Mouse (Mus musculus): ENCODE measurements around the gene Ldb1. TPM values are rescaled to one million over a fixed set of nuclear protein-coding genes. Genes with fewer than 3 reads are reported as not detected.
A peak's percentile ranks its signal among the peaks of the same experiment; 100 is the strongest.

Ldb1 gene
- total and polyA plus RNA-seq, 3 experiments = 68.6 to 405 (median 145) TPM

- no peak for DNase-seq (ENCODE audit: low spot score)
- TF ChIP-seq POLR2AphosphoS5 (IDR thresholded peaks at IDR 0.05; ENCODE audit: insufficient replicate concordance, low read depth, low read length) (no peak), GATA1 (IDR thresholded peaks at IDR 0.05; ENCODE audit: borderline replicate concordance, low read length) (no peak), GATA2 (IDR thresholded peaks at IDR 0.05; ENCODE audit: borderline replicate concordance, low read depth, low read length) (no peak), TAL1 (conservative IDR thresholded peaks at IDR 0.05; ENCODE audit: low read depth, low read length) (no peak), CTCF (IDR thresholded peaks at IDR 0.05; ENCODE audit: low read depth, low read length) (no peak)
- no peak overlapping the region for H3K4me3 ChIP-seq (ENCODE audit: low read depth, low read length)
- H3K9me3 ChIP-seq (replicated peaks) = peaks cover 6% of the 10 kb centered on the region
- H3K36me3 ChIP-seq (replicated peaks) = peaks cover 6% of the 10 kb centered on the region
- ATAC-seq (ENCODE audit: extremely low read depth, insufficient number of reproducible peaks, low FRiP score, poor library complexity, severe bottlenecking) = no peak
- H3K27me3 ChIP-seq (ENCODE audit: insufficient read depth, low read length) = peaks cover 11% of the 10 kb centered on the region
- H3K4me1 ChIP-seq (ENCODE audit: insufficient read depth, low read depth, low read length) = peaks cover 13% of the 10 kb centered on the region
These were observed 20.1 kb downstream of the Ldb1 start for GRCm38 (mm10) chr19:46024959-46025358.

GRCm38 (mm10) chr19:46016023-46016422 lies 29.0 kb downstream of the Ldb1 start:
- DNase-seq (ENCODE audit: low spot score) (no peak), ATAC-seq (ENCODE audit: extremely low read depth, insufficient number of reproducible peaks, low FRiP score, poor library complexity, severe bottlenecking) (no peak)
- H3K4me3 ChIP-seq (ENCODE audit: low read depth, low read length) = no peak overlapping the region
- peaks cover 2% of the 10 kb centered on the region; the same call in 1 of the 2 replicates for H3K27me3 ChIP-seq (ENCODE audit: insufficient read depth, low read length)
- TF ChIP-seq GATA1 (IDR thresholded peaks at IDR 0.05; ENCODE audit: borderline replicate concordance, low read length) (no peak), GATA2 (IDR thresholded peaks at IDR 0.05; ENCODE audit: borderline replicate concordance, low read depth, low read length) (no peak), POLR2AphosphoS5 (IDR thresholded peaks at IDR 0.05; ENCODE audit: insufficient replicate concordance, low read depth, low read length) (no peak), TAL1 (conservative IDR thresholded peaks at IDR 0.05; ENCODE audit: low read depth, low read length) (no peak), CTCF (IDR thresholded peaks at IDR 0.05; ENCODE audit: low read depth, low read length) (no peak)
- no peaks in the 10 kb centered on the region for H3K9me3 ChIP-seq (replicated peaks)
- H3K36me3 ChIP-seq (replicated peaks) = no peaks in the 10 kb centered on the region
- H3K4me1 ChIP-seq (ENCODE audit: insufficient read depth, low read depth, low read length) = peaks cover 5% of the 10 kb centered on the region; the same call in 1 of the 2 replicates

- Histone ChIP-seq H3K9me3 (replicated peaks) (no peaks in the 10 kb centered on the region), H3K36me3 (replicated peaks) (no peaks in the 10 kb centered on the region), H3K4me3 (ENCODE audit: low read depth, low read length) (no peak overlapping the region), H3K4me1 (ENCODE audit: insufficient read depth, low read depth, low read length) (peaks cover 5% of the 10 kb centered on the region; the same call in 1 of the 2 replicates), H3K27me3 (ENCODE audit: insufficient read depth, low read length) (peaks cover 2% of the 10 kb centered on the region; the same call in 1 of the 2 replicates)
- no peak; the same call in 1 of the 2 replicates for ATAC-seq (ENCODE audit: extremely low read depth, insufficient number of reproducible peaks, low FRiP score, poor library complexity, severe bottlenecking)
- DNase-seq (ENCODE audit: low spot score) = peak; percentile 70
- TF ChIP-seq CTCF (IDR thresholded peaks at IDR 0.05; ENCODE audit: low read depth, low read length) (peak; percentile 91), GATA1 (IDR thresholded peaks at IDR 0.05; ENCODE audit: borderline replicate concordance, low read length) (no peak)
These were observed 30.3 kb downstream of the Ldb1 start for GRCm38 (mm10) chr19:46014572-46015178.

GRCm38 (mm10) chr19:46005680-46006079 lies 39.3 kb downstream of the Ldb1 start:
- no peak overlapping the region; the same call in 1 of the 2 replicates for H3K4me3 ChIP-seq (ENCODE audit: low read depth, low read length)
- H3K27me3 ChIP-seq (ENCODE audit: insufficient read depth, low read length) = no peaks in the 10 kb centered on the region
- peaks cover 36% of the 10 kb centered on the region for H3K4me1 ChIP-seq (ENCODE audit: insufficient read depth, low read depth, low read length)
- peaks cover 48% of the 10 kb centered on the region for H3K36me3 ChIP-seq (replicated peaks)
- no peaks in the 10 kb centered on the region for H3K9me3 ChIP-seq (replicated peaks)
- no peak for DNase-seq (ENCODE audit: low spot score)
- no peak for TF ChIP-seq GATA2 (IDR thresholded peaks at IDR 0.05; ENCODE audit: borderline replicate concordance, low read depth, low read length)
- no peak for ATAC-seq (ENCODE audit: extremely low read depth, insufficient number of reproducible peaks, low FRiP score, poor library complexity, severe bottlenecking)

GRCm38 (mm10) chr19:46004814-46005466 lies 40.1 kb downstream of the Ldb1 start:
- H3K4me1 ChIP-seq (ENCODE audit: insufficient read depth, low read depth, low read length) = peaks cover 36% of the 10 kb centered on the region
- no peaks in the 10 kb centered on the region for H3K27me3 ChIP-seq (ENCODE audit: insufficient read depth, low read length)
- TF ChIP-seq TAL1 (conservative IDR thresholded peaks at IDR 0.05; ENCODE audit: low read depth, low read length) = no peak
- TF ChIP-seq GATA2 (IDR thresholded peaks at IDR 0.05; ENCODE audit: borderline replicate concordance, low read depth, low read length) = no peak
- TF ChIP-seq POLR2AphosphoS5 (IDR thresholded peaks at IDR 0.05; ENCODE audit: insufficient replicate concordance, low read depth, low read length) = no peak
- no peak for TF ChIP-seq GATA1 (IDR thresholded peaks at IDR 0.05; ENCODE audit: borderline replicate concordance, low read length)
- TF ChIP-seq CTCF (IDR thresholded peaks at IDR 0.05; ENCODE audit: low read depth, low read length) = no peak
- DNase-seq (ENCODE audit: low spot score) = no peak
- no peaks in the 10 kb centered on the region for H3K9me3 ChIP-seq (replicated peaks)
- H3K36me3 ChIP-seq (replicated peaks) = peaks cover 48% of the 10 kb centered on the region
- H3K4me3 ChIP-seq (ENCODE audit: low read depth, low read length) = peak overlapping the region; percentile 86; the same call in 1 of the 2 replicates
- ATAC-seq (ENCODE audit: extremely low read depth, insufficient number of reproducible peaks, low FRiP score, poor library complexity, severe bottlenecking) = no peak

DNA sequence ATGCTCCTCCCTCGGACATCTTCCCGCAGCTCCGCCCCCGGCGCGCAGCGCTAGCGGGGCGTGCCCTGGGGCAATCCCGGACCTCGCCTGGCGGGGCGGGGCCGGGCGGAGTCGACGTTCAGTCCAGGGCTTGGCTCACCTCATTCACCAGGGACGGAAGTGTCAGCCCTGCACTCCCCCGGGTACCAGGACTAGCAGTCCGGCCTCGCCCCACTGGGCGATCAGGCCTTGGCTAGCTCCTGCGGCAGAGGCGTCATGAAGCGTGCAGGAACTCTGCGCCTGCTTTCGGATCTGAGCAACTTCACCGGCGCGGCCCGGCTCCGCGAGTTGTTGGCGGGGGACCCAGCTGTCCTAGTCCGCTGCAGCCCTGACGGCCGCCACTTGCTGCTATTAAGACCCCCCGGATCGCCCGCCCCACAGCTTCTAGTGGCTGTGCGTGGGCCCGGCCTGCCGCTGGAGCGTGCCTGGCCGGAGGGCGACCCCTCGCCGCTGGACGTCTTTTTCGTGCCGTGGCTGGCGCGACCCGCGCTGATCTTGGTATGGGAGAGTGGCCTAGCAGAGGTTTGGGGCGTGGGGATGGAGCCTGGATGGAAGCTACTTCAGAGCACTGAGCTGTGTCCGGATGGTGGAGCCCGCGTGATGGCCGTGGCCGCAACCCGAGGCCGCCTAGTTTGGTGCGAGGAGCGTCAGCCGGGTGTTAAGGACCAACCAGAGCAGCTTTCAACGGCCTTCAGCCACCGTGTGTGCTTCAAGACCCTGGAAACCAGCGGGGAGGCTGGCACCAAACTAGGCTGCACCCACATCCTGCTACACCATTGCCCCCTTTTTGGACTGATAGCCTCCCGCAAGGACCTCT lies 41.4 kb downstream of the Ldb1 start, which contains the start of gene Hps6:
Gene Hps6 (plus strand): TSS at position 138 of the 856 bp plus-strand sequence.
- Histone ChIP-seq H3K4me1 (ENCODE audit: insufficient read depth, low read depth, low read length) (peaks cover 45% of the 10 kb centered on the region), H3K36me3 (replicated peaks) (peaks cover 44% of the 10 kb centered on the region), H3K4me3 (ENCODE audit: low read depth, low read length) (peak within 1 kb of the TSS; percentile 86), H3K9me3 (replicated peaks) (no peaks in the 10 kb centered on the region), H3K27me3 (ENCODE audit: insufficient read depth, low read length) (no peaks in the 10 kb centered on the region)
- peak; percentile 80 for ATAC-seq (ENCODE audit: extremely low read depth, insufficient number of reproducible peaks, low FRiP score, poor library complexity, severe bottlenecking)
- no peak for TF ChIP-seq TAL1 (conservative IDR thresholded peaks at IDR 0.05; ENCODE audit: low read depth, low read length)
- TF ChIP-seq POLR2AphosphoS5 (IDR thresholded peaks at IDR 0.05; ENCODE audit: insufficient replicate concordance, low read depth, low read length) = no peak
- TF ChIP-seq GATA2 (IDR thresholded peaks at IDR 0.05; ENCODE audit: borderline replicate concordance, low read depth, low read length) = no peak
- no peak for TF ChIP-seq CTCF (IDR thresholded peaks at IDR 0.05; ENCODE audit: low read depth, low read length)
- TF ChIP-seq GATA1 (IDR thresholded peaks at IDR 0.05; ENCODE audit: borderline replicate concordance, low read length) = no peak
- DNase-seq (ENCODE audit: low spot score) = peak; percentile 94
